Mouse (Mus musculus) thymus, postnatal 14 days (tissue): ENCODE measurements around the gene Tcaim.
"Not testable (repeated sequence)": the region's sequence is repeated elsewhere in the genome, so short reads cannot be mapped to it uniquely, and the experiment has no call there.

Experiments
- DNase-seq: peaks from one replicate; pipeline ENCODE4 v3.0.0; 2021

Tcaim gene

GRCm38 (mm10) chr9:122805053-122805844 lies at the start of gene Tcaim:
Gene Tcaim, plus strand, starts transcription at chr9:122805539.
- DNase-seq = peak; percentile 96

- no peak for DNase-seq
Observed at GRCm38 (mm10) chr9:122757614-122758013, 47.7 kb upstream of the Tcaim start.

- no peak for DNase-seq
Observed at GRCm38 (mm10) chr9:122760111-122760510, 45.2 kb upstream of the Tcaim start.

- no peak for DNase-seq
Observed at GRCm38 (mm10) chr9:122785231-122785630, 20.1 kb upstream of the Tcaim start.

GRCm38 (mm10) chr9:122786534-122786933 lies 18.8 kb upstream of the Tcaim start:
- no peak for DNase-seq

- DNase-seq = no peak
Observed at GRCm38 (mm10) chr9:122805845-122806341, 554 bp downstream of the Tcaim start.

- DNase-seq = no peak
Observed at GRCm38 (mm10) chr9:122807186-122807585, 1.8 kb downstream of the Tcaim start.

GRCm38 (mm10) chr9:122810212-122810611 lies 4.9 kb downstream of the Tcaim start:
- no peak for DNase-seq

- DNase-seq = no peak
Observed at GRCm38 (mm10) chr9:122812386-122812785, 7.0 kb downstream of the Tcaim start.

GRCm38 (mm10) chr9:122814775-122815174 lies 9.4 kb downstream of the Tcaim start:
- no peak for DNase-seq

GRCm38 (mm10) chr9:122815239-122815851 lies 10.0 kb downstream of the Tcaim start:
- DNase-seq = no peak

GRCm38 (mm10) chr9:122823374-122824017 lies 18.2 kb downstream of the Tcaim start:
- DNase-seq = no peak

GRCm38 (mm10) chr9:122826743-122827142 lies 21.4 kb downstream of the Tcaim start:
- DNase-seq = no peak

GRCm38 (mm10) chr9:122829826-122830380 lies 24.6 kb downstream of the Tcaim start:
- no peak for DNase-seq

- no peak for DNase-seq
Observed at GRCm38 (mm10) chr9:122836126-122836525, 30.8 kb downstream of the Tcaim start.

GRCm38 (mm10) chr9:122836790-122837189 lies 31.5 kb downstream of the Tcaim start:
- no peak for DNase-seq

- no peak for DNase-seq
Observed at GRCm38 (mm10) chr9:122837216-122837615, 31.9 kb downstream of the Tcaim start.

- peak; percentile 44 for DNase-seq
Observed at GRCm38 (mm10) chr9:122837680-122838079, 32.3 kb downstream of the Tcaim start.

- DNase-seq = no peak
Observed at GRCm38 (mm10) chr9:122843760-122844159, 38.4 kb downstream of the Tcaim start, which contains the start of gene Gm35549. Gene Gm35549, minus strand, starts transcription at chr9:122844035.

- DNase-seq = no peak
Observed at GRCm38 (mm10) chr9:122845621-122846020, 40.3 kb downstream of the Tcaim start.

- DNase-seq = no peak
Observed at GRCm38 (mm10) chr9:122846156-122846555, 40.8 kb downstream of the Tcaim start.

- not testable (repeated sequence) for DNase-seq
Observed at GRCm38 (mm10) chr9:122847811-122848311, 42.5 kb downstream of the Tcaim start.

GRCm38 (mm10) chr9:122854526-122854925 lies 49.2 kb downstream of the Tcaim start:
- no peak for DNase-seq
